Mouse (Mus musculus): ENCODE measurements at regions not wholly inside any gene's neighbourhood (a gene's known extent, or its start where the extent isn't known, plus 50 kb on each side); places are given as distances from the start of the nearest gene placed in this dataset.

- TF ChIP-seq CTCF (IDR thresholded peaks at IDR 0.05; ENCODE audit: control insufficient read depth, insufficient read depth, low read length), result no peak
- TF ChIP-seq POLR2A (IDR thresholded peaks at IDR 0.05; ENCODE audit: borderline replicate concordance, control insufficient read depth, low read depth, low read length), result no peak
Measured at GRCm38 (mm10) chr7:122897148-122897547, 68.3 kb upstream of the Rbbp6 start.
